Mouse (Mus musculus) naive thymus-derived CD4-positive, alpha-beta T cell, adult 2 months (primary cell): ENCODE data around the gene Lrriq1.

ENCODE experiments used
- DNase-seq: peaks from one replicate; pipeline ENCODE4 v3.0.0-alpha.2; 2011; ENCODE audit warnings: low read depth

Lrriq1 gene

GRCm38 (mm10) chr10:103235707-103236459 is at the start of gene Lrriq1:
Gene Lrriq1 (minus strand): TSS chr10:103236322.
- DNase-seq, result no peak

- DNase-seq, result no peak
These were observed 18.0 kb upstream of the Lrriq1 start for GRCm38 (mm10) chr10:103253842-103254803.

- DNase-seq, result no peak
These were observed 294 bp upstream of the Lrriq1 start for GRCm38 (mm10) chr10:103236460-103236772.

GRCm38 (mm10) chr10:103226646-103227045 is 9.5 kb downstream of the Lrriq1 start:
- DNase-seq, result no peak

- no peak for DNase-seq
These were observed 41.3 kb downstream of the Lrriq1 start for GRCm38 (mm10) chr10:103194655-103195328.

- no peak for DNase-seq
These were observed 90.2 kb downstream of the Lrriq1 start for GRCm38 (mm10) chr10:103145769-103146379.

GRCm38 (mm10) chr10:103144927-103145768 is 91.0 kb downstream of the Lrriq1 start:
- no peak for DNase-seq

GRCm38 (mm10) chr10:103142526-103142925 is 93.6 kb downstream of the Lrriq1 start:
- DNase-seq, result no peak

GRCm38 (mm10) chr10:103141532-103141931 is 94.6 kb downstream of the Lrriq1 start:
- DNase-seq, result no peak

GRCm38 (mm10) chr10:103140609-103141008 is 95.5 kb downstream of the Lrriq1 start:
- DNase-seq, result no peak

- DNase-seq, result no peak
These were observed 121.5 kb downstream of the Lrriq1 start for GRCm38 (mm10) chr10:103114629-103115028.

- DNase-seq, result no peak
These were observed 128.0 kb downstream of the Lrriq1 start for GRCm38 (mm10) chr10:103108090-103108489.

GRCm38 (mm10) chr10:103086101-103086500 is 150.0 kb downstream of the Lrriq1 start:
- DNase-seq, result no peak

GRCm38 (mm10) chr10:103049593-103049992 is 186.5 kb downstream of the Lrriq1 start:
- DNase-seq, result no peak

GRCm38 (mm10) chr10:103046623-103047022 is 189.5 kb downstream of the Lrriq1 start:
- DNase-seq, result no peak

GRCm38 (mm10) chr10:103045019-103045418 is 191.1 kb downstream of the Lrriq1 start:
- no peak for DNase-seq

GRCm38 (mm10) chr10:103035002-103035640 is 201.0 kb downstream of the Lrriq1 start:
- DNase-seq, result no peak

- DNase-seq, result no peak
These were observed 205.2 kb downstream of the Lrriq1 start for GRCm38 (mm10) chr10:103030931-103031330.

GRCm38 (mm10) chr10:103029730-103030490 is 206.2 kb downstream of the Lrriq1 start, which contains the start of gene Alx1:
Gene Alx1 (minus strand): TSS chr10:103030215.
- no peak for DNase-seq
